Mouse (Mus musculus) midbrain, embryonic 11.5 days (tissue): ENCODE data around the gene Fabp3. TPM values are rescaled to one million over a fixed set of nuclear protein-coding genes. Genes with fewer than 3 reads are reported as not detected.

Experiments
- ATAC-seq: fragments of 200-750 bp; cut with Nextera tagmentation; 2 replicates; pipeline ENCODE4 v1.8.0; 2017; ENCODE audit warnings: moderate TSS enrichment, moderate library complexity; ENCODE audit not compliant: low FRiP score
- DNase-seq: peaks from one replicate; pipeline ENCODE4 v3.0.0; 2015; ENCODE audit warnings: low spot score; ENCODE audit errors: missing footprints
- H3K27ac ChIP-seq: fragments of 300-500 bp; sonication (generic); 2 replicates; pipeline ENCODE4 v1.5.1; 2014; ENCODE audit warnings: low read depth, low read length
- H3K27me3 ChIP-seq: fragments of 300-500 bp; sonication (generic); 2 replicates; pipeline ENCODE4 v1.6.1; 2014; ENCODE audit warnings: mild to moderate bottlenecking, low read length, moderate library complexity, mixed read lengths; ENCODE audit not compliant: control insufficient read depth, insufficient read depth
- H3K36me3 ChIP-seq: fragments of 300-500 bp; sonication (generic); 2 replicates; pipeline ENCODE4 v1.6.1; 2014; ENCODE audit warnings: mild to moderate bottlenecking, low read length, moderate library complexity, mixed read lengths; ENCODE audit not compliant: control insufficient read depth, insufficient read depth
- H3K4me1 ChIP-seq: fragments of 300-500 bp; sonication (generic); 2 replicates; pipeline ENCODE4 v1.6.1; 2014; ENCODE audit warnings: low read length; ENCODE audit not compliant: control insufficient read depth, insufficient read depth
- H3K4me2 ChIP-seq: fragments of 300-500 bp; sonication (generic); 2 replicates; pipeline ENCODE4 v1.6.1; 2014; ENCODE audit warnings: mild to moderate bottlenecking, moderate library complexity
- H3K4me3 ChIP-seq: fragments of 300-500 bp; sonication (generic); 2 replicates; pipeline ENCODE4 v1.5.1; 2014; ENCODE audit warnings: low read depth, low read length
- H3K9ac ChIP-seq: fragments of 300-500 bp; sonication (generic); 2 replicates; pipeline ENCODE4 v1.6.1; 2014; ENCODE audit warnings: low read length
- H3K9me3 ChIP-seq: fragments of 300-500 bp; sonication (generic); 2 replicates; pipeline ENCODE4 v1.6.1; 2016; ENCODE audit warnings: low read length; ENCODE audit not compliant: control insufficient read depth
- WGBS: fragments of 180-500 bp; shearing (Covaris S2); extraction: QIAGEN DNeasy Blood & Tissue Kit; methylation state at CpG from one replicate; pipeline ENCODE4 v1.1.7; 2014; 5-methylcytosine and 5-hydroxymethylcytosine counted together
- polyA plus RNA-seq: library from polyadenylated mRNA; unstranded; fragments of >200 nt; fragmentation: Nextera tagmentation; extraction: Ambion mirVana; gene quantifications from 2 replicates; pipeline ENCODE4 v1.2.1, GENCODE M21; 2014

Gene Fabp3
- polyA plus RNA-seq, 1 experiment from 2014 or later, result 16.7 TPM

- no peaks in the 10 kb centered on the region; the same call in 1 of the 2 replicates for H3K27me3 ChIP-seq
- H3K27ac ChIP-seq, result no peak overlapping the region
- no peaks in the 10 kb centered on the region for H3K9me3 ChIP-seq
- no peaks in the 10 kb centered on the region for H3K36me3 ChIP-seq
- 70% methylated on average over 8 of the region's 8 CpGs for WGBS
- H3K9ac ChIP-seq, result no peak overlapping the region
- no peak overlapping the region for H3K4me2 ChIP-seq
- DNase-seq (no peak), ATAC-seq (no peak)
- H3K4me3 ChIP-seq, result no peak overlapping the region
- H3K4me1 ChIP-seq, result no peaks in the 10 kb centered on the region
Measured at GRCm38 (mm10) chr4:130299629-130300018, 8.8 kb upstream of the Fabp3 start.

- Histone ChIP-seq H3K9me3 (no peaks in the 10 kb centered on the region), H3K4me3 (no peak overlapping the region), H3K4me1 (peaks cover under 1% of the 10 kb centered on the region; the same call in 1 of the 2 replicates), H3K27ac (no peak overlapping the region), H3K9ac (no peak overlapping the region), H3K4me2 (no peak overlapping the region), H3K27me3 (peaks cover 7% of the 10 kb centered on the region), H3K36me3 (no peaks in the 10 kb centered on the region)
- DNase-seq, result no peak
- 46% methylated on average over 12 of the region's 12 CpGs for WGBS
- ATAC-seq, result no peak
Measured at GRCm38 (mm10) chr4:130302285-130302870, 6.0 kb upstream of the Fabp3 start.

- Histone ChIP-seq H3K9ac (no peak overlapping the region), H3K4me3 (no peak overlapping the region), H3K36me3 (no peaks in the 10 kb centered on the region), H3K4me1 (peaks cover 14% of the 10 kb centered on the region), H3K27me3 (peaks cover 30% of the 10 kb centered on the region), H3K4me2 (no peak overlapping the region), H3K27ac (no peak overlapping the region), H3K9me3 (no peaks in the 10 kb centered on the region)
- 30% methylated on average over 3 of the region's 3 CpGs for WGBS
- no peak for DNase-seq
- no peak for ATAC-seq
Measured at GRCm38 (mm10) chr4:130304746-130305145, 3.6 kb upstream of the Fabp3 start.

- Histone ChIP-seq H3K9me3 (no peaks in the 10 kb centered on the region), H3K4me1 (peaks cover 14% of the 10 kb centered on the region), H3K4me2 (no peak overlapping the region; the same call in 1 of the 2 replicates), H3K9ac (no peak overlapping the region), H3K27ac (no peak overlapping the region), H3K36me3 (no peaks in the 10 kb centered on the region), H3K4me3 (no peak overlapping the region), H3K27me3 (peaks cover 38% of the 10 kb centered on the region)
- WGBS, result 75% methylated on average over 10 of the region's 10 CpGs
- DNase-seq, result no peak
- ATAC-seq, result no peak
Measured at GRCm38 (mm10) chr4:130306796-130307630, 1.4 kb upstream of the Fabp3 start.

GRCm38 (mm10) chr4:130307851-130308230, 554 bp upstream of the Fabp3 start:
- Histone ChIP-seq H3K4me2 (peak overlapping the region; percentile 91), H3K27me3 (peaks cover 38% of the 10 kb centered on the region), H3K27ac (no peak overlapping the region), H3K9ac (peak overlapping the region; percentile 59; the same call in 1 of the 2 replicates), H3K4me1 (peaks cover 14% of the 10 kb centered on the region), H3K36me3 (no peaks in the 10 kb centered on the region), H3K4me3 (peak overlapping the region; percentile 42), H3K9me3 (no peaks in the 10 kb centered on the region)
- ATAC-seq, result no peak
- WGBS, result 2% methylated on average over 23 of the region's 23 CpGs
- peak; percentile 93 for DNase-seq

GRCm38 (mm10) chr4:130309254-130309653, 859 bp downstream of the Fabp3 start:
- no peaks in the 10 kb centered on the region for H3K9me3 ChIP-seq
- peak overlapping the region; percentile 42 for H3K4me3 ChIP-seq
- H3K9ac ChIP-seq, result peak overlapping the region; percentile 59; the same call in 1 of the 2 replicates
- no peak for ATAC-seq
- H3K27me3 ChIP-seq, result peaks cover 38% of the 10 kb centered on the region
- H3K4me1 ChIP-seq, result peaks cover 14% of the 10 kb centered on the region
- H3K27ac ChIP-seq, result no peak overlapping the region
- DNase-seq, result no peak
- H3K4me2 ChIP-seq, result peak overlapping the region; percentile 91
- 41% methylated on average over 8 of the region's 8 CpGs for WGBS
- H3K36me3 ChIP-seq, result no peaks in the 10 kb centered on the region

- Histone ChIP-seq H3K36me3 (no peaks in the 10 kb centered on the region), H3K4me1 (peaks cover 12% of the 10 kb centered on the region), H3K27ac (no peak overlapping the region), H3K9me3 (no peaks in the 10 kb centered on the region), H3K4me2 (no peak overlapping the region), H3K4me3 (no peak overlapping the region), H3K27me3 (peaks cover 29% of the 10 kb centered on the region), H3K9ac (no peak overlapping the region)
- 90% methylated on average over 3 of the region's 3 CpGs for WGBS
- ATAC-seq (no peak), DNase-seq (no peak)
Measured at GRCm38 (mm10) chr4:130312526-130312925, 4.1 kb downstream of the Fabp3 start.

GRCm38 (mm10) chr4:130313552-130313951, 5.2 kb downstream of the Fabp3 start:
- H3K4me1 ChIP-seq, result peaks cover 6% of the 10 kb centered on the region
- WGBS, result 93% methylated on average over 4 of the region's 4 CpGs
- H3K9ac ChIP-seq, result no peak overlapping the region
- H3K27ac ChIP-seq, result no peak overlapping the region
- no peak for ATAC-seq
- no peak overlapping the region for H3K4me3 ChIP-seq
- H3K4me2 ChIP-seq, result no peak overlapping the region
- peaks cover 19% of the 10 kb centered on the region for H3K27me3 ChIP-seq
- no peak for DNase-seq
- H3K36me3 ChIP-seq, result no peaks in the 10 kb centered on the region
- no peaks in the 10 kb centered on the region for H3K9me3 ChIP-seq
